Mouse (Mus musculus) midbrain, embryonic 11.5 days (tissue): Measurements from ENCODE around the gene Gatc. TPM values are rescaled to one million over a fixed set of nuclear protein-coding genes. Genes with fewer than 3 reads are reported as not detected.

Experiments used
- ATAC-seq: fragments of 200-750 bp; cut with Nextera tagmentation; 2 replicates; pipeline ENCODE4 v1.8.0; 2017; ENCODE audit warnings: moderate TSS enrichment, moderate library complexity; ENCODE audit not compliant: low FRiP score
- DNase-seq: peaks from one replicate; pipeline ENCODE4 v3.0.0; 2015; ENCODE audit warnings: low spot score; ENCODE audit errors: missing footprints
- H3K27ac ChIP-seq: fragments of 300-500 bp; sonication (generic); 2 replicates; pipeline ENCODE4 v1.5.1; 2014; ENCODE audit warnings: low read depth, low read length
- H3K27me3 ChIP-seq: fragments of 300-500 bp; sonication (generic); 2 replicates; pipeline ENCODE4 v1.6.1; 2014; ENCODE audit warnings: mild to moderate bottlenecking, low read length, moderate library complexity, mixed read lengths; ENCODE audit not compliant: control insufficient read depth, insufficient read depth
- H3K36me3 ChIP-seq: fragments of 300-500 bp; sonication (generic); 2 replicates; pipeline ENCODE4 v1.6.1; 2014; ENCODE audit warnings: mild to moderate bottlenecking, low read length, moderate library complexity, mixed read lengths; ENCODE audit not compliant: control insufficient read depth, insufficient read depth
- H3K4me1 ChIP-seq: fragments of 300-500 bp; sonication (generic); 2 replicates; pipeline ENCODE4 v1.6.1; 2014; ENCODE audit warnings: low read length; ENCODE audit not compliant: control insufficient read depth, insufficient read depth
- H3K4me2 ChIP-seq: fragments of 300-500 bp; sonication (generic); 2 replicates; pipeline ENCODE4 v1.6.1; 2014; ENCODE audit warnings: mild to moderate bottlenecking, moderate library complexity
- H3K4me3 ChIP-seq: fragments of 300-500 bp; sonication (generic); 2 replicates; pipeline ENCODE4 v1.5.1; 2014; ENCODE audit warnings: low read depth, low read length
- H3K9ac ChIP-seq: fragments of 300-500 bp; sonication (generic); 2 replicates; pipeline ENCODE4 v1.6.1; 2014; ENCODE audit warnings: low read length
- H3K9me3 ChIP-seq: fragments of 300-500 bp; sonication (generic); 2 replicates; pipeline ENCODE4 v1.6.1; 2016; ENCODE audit warnings: low read length; ENCODE audit not compliant: control insufficient read depth
- WGBS: fragments of 180-500 bp; shearing (Covaris S2); extraction: QIAGEN DNeasy Blood & Tissue Kit; methylation state at CpG from one replicate; pipeline ENCODE4 v1.1.7; 2014; 5-methylcytosine and 5-hydroxymethylcytosine counted together
- polyA plus RNA-seq: library from polyadenylated mRNA; unstranded; fragments of >200 nt; fragmentation: Nextera tagmentation; extraction: Ambion mirVana; gene quantifications from 2 replicates; pipeline ENCODE4 v1.2.1, GENCODE M21; 2014

Gene Gatc
- polyA plus RNA-seq, 1 experiment from 2014 or later, result 43.5 TPM

- H3K36me3 ChIP-seq, result peaks cover 10% of the 10 kb centered on the region
- peak within 1 kb of the TSS; percentile 87 for H3K4me3 ChIP-seq
- peak; percentile 100 for DNase-seq
- H3K9ac ChIP-seq, result peak within 1 kb of the TSS; percentile 87
- no peaks in the 10 kb centered on the region for H3K9me3 ChIP-seq
- under 1% methylated on average over 64 of the region's 66 CpGs for WGBS
- H3K27ac ChIP-seq, result peak within 1 kb of the TSS; percentile 81
- H3K27me3 ChIP-seq, result no peaks in the 10 kb centered on the region; the same call in 1 of the 2 replicates
- peaks cover 16% of the 10 kb centered on the region for H3K4me1 ChIP-seq
- H3K4me2 ChIP-seq, result peak within 1 kb of the TSS; percentile 72
- peak; percentile 98 for ATAC-seq
These were observed 40.0 kb downstream of the Gatc start, which contains the start of gene Dynll1 for GRCm38 (mm10) chr5:115300792-115301614. TSS of gene Dynll1 (minus strand) at chr5:115300999.

DNA sequence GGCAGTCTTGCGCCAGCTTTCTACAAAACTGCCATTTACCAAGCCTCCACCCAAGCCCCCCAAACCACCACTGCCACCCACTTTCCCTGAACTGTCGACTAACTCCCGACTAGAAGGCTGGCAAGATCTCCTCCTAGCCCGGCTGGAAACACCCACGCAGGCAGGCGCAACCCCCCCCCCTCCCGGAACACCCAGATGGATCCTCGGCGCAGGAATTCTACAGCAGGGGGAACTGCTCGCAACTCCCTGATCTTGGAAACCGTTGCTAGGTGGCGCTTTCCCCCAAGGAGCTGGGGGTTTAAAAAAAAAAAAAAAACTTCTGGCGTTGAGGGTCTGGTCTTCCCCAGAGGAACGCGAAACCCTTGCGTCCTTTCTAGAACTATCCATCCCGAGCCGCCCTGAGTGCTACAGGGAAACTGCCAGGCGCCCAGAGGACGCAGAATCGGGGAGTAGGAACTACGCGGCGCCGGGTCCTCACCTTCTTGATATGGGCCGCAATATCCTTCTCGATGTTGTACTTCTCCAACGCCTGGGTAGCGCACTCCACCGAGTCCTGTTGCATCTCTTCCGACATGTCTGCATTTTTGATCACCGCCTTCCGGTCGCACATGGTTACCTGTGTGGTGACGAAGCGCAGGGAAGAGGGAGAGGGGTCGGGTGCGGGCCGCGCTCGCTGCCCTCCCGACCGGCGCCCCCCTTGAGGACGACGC, 40.8 kb downstream of the Gatc start:
- ATAC-seq, result no peak; the same call in 1 of the 2 replicates
- 1% methylated on average over 44 of the region's 46 CpGs for WGBS
- Histone ChIP-seq H3K27me3 (no peaks in the 10 kb centered on the region; the same call in 1 of the 2 replicates), H3K27ac (peak overlapping the region; percentile 81), H3K4me1 (peaks cover 16% of the 10 kb centered on the region), H3K4me3 (peak overlapping the region; percentile 87), H3K9me3 (no peaks in the 10 kb centered on the region), H3K36me3 (peaks cover 10% of the 10 kb centered on the region), H3K9ac (peak overlapping the region; percentile 87), H3K4me2 (peak overlapping the region; percentile 72)
- DNase-seq, result peak; percentile 95

- H3K4me1 ChIP-seq, result peaks cover 12% of the 10 kb centered on the region
- H3K27ac ChIP-seq, result no peak overlapping the region
- no peak overlapping the region for H3K9ac ChIP-seq
- no peaks in the 10 kb centered on the region for H3K9me3 ChIP-seq
- no peaks in the 10 kb centered on the region for H3K27me3 ChIP-seq
- H3K4me2 ChIP-seq, result no peak overlapping the region
- whole genome bisulfite sequencing, result 89% methylated on average over 10 of the region's 10 CpGs
- ATAC-seq (no peak), DNase-seq (no peak)
- H3K36me3 ChIP-seq, result peaks cover 10% of the 10 kb centered on the region
- no peak overlapping the region for H3K4me3 ChIP-seq
These were observed 44.6 kb downstream of the Gatc start for GRCm38 (mm10) chr5:115296347-115296746.

DNA sequence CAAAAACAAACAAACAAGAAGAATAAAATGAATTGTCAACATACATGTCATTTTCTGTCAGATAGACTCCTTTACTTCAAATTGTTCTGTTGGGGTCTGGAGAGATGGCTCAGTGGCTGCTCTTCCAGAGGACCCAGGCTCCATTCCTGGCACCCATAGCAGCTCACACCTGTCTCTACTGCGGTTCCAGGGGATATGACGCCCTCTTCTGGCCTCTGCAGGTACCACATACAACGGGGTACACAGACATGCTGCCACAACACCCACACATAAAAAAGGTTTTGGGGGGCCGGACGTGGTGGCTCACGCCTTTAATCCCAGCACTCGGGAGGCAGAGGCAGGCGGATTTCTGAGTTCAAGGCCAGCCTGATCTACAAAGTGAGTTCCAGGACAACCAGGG, 46.8 kb downstream of the Gatc start:
- Histone ChIP-seq H3K9ac (no peak overlapping the region), H3K9me3 (no peaks in the 10 kb centered on the region), H3K4me2 (no peak overlapping the region), H3K36me3 (peaks cover 14% of the 10 kb centered on the region), H3K4me3 (no peak overlapping the region), H3K4me1 (peaks cover 5% of the 10 kb centered on the region), H3K27ac (no peak overlapping the region), H3K27me3 (no peaks in the 10 kb centered on the region)
- 90% methylated on average over 8 of the region's 8 CpGs for WGBS
- ATAC-seq, result no peak
- DNase-seq, result no peak

GRCm38 (mm10) chr5:115284735-115285134, 56.2 kb downstream of the Gatc start:
- H3K9ac ChIP-seq, result no peak overlapping the region
- H3K4me2 ChIP-seq, result no peak overlapping the region
- H3K4me1 ChIP-seq, result peaks cover 5% of the 10 kb centered on the region
- no peak overlapping the region for H3K4me3 ChIP-seq
- 93% methylated on average over 3 of the region's 3 CpGs for WGBS
- H3K27ac ChIP-seq, result no peak overlapping the region
- no peak for DNase-seq
- ATAC-seq, result no peak
- H3K9me3 ChIP-seq, result no peaks in the 10 kb centered on the region
- peaks cover 3% of the 10 kb centered on the region for H3K36me3 ChIP-seq
- H3K27me3 ChIP-seq, result no peaks in the 10 kb centered on the region

Other genes starting within 250 kb of the Gatc start
- 23.2 and 26.6 TPM in 2 replicates for gene Gm10401, start 242.9 kb downstream of the Gatc start, polyA plus RNA-seq
- gene Acads, start 221.8 kb downstream of the Gatc start, polyA plus RNA-seq, result 21.6 and 23.5 TPM in 2 replicates
- gene Unc119b, start 206.2 kb downstream of the Gatc start, polyA plus RNA-seq, result 55.1 and 64.6 TPM in 2 replicates
- 30.0 and 37.3 TPM in 2 replicates for gene Mlec, start 183.0 kb downstream of the Gatc start, polyA plus RNA-seq
- 1.1 and 2.3 TPM in 2 replicates for gene Cabp1, start 146.8 kb downstream of the Gatc start, polyA plus RNA-seq
- gene Pop5, start 105.3 kb downstream of the Gatc start, polyA plus RNA-seq, result 91.0 and 98.7 TPM in 2 replicates
- gene Rnf10, start 68.3 kb downstream of the Gatc start, polyA plus RNA-seq, result 84.6 and 85.0 TPM in 2 replicates
- gene Coq5, start 61.5 kb downstream of the Gatc start, polyA plus RNA-seq, result 58.6 and 59.1 TPM in 2 replicates
- 1,577 and 1,606 TPM in 2 replicates for gene Dynll1, start 40.2 kb downstream of the Gatc start, polyA plus RNA-seq
- gene Srsf9, start 14.0 kb downstream of the Gatc start, polyA plus RNA-seq, result 362 and 376 TPM in 2 replicates
- gene Triap1, start within 50 bp of the Gatc start, polyA plus RNA-seq, result 57.7 and 64.7 TPM in 2 replicates
- gene Cox6a1, start 7.8 kb upstream of the Gatc start, polyA plus RNA-seq, result 745 and 840 TPM in 2 replicates
- gene Msi1, start 88.4 kb upstream of the Gatc start, polyA plus RNA-seq, result 199 and 227 TPM in 2 replicates
- gene Pla2g1b, start 125.1 kb upstream of the Gatc start, polyA plus RNA-seq, result not detected in 2 replicates
- gene Sirt4, start 143.5 kb upstream of the Gatc start, polyA plus RNA-seq, result 16.2 and 18.9 TPM in 2 replicates
- gene Pxn, start 165.5 kb upstream of the Gatc start, polyA plus RNA-seq, result 7.3 and 7.7 TPM in 2 replicates
- 1,161 and 1,182 TPM in 2 replicates for gene Rplp0, start 218.3 kb upstream of the Gatc start, polyA plus RNA-seq
- gene Gcn1l1, start 224.1 kb upstream of the Gatc start, polyA plus RNA-seq, result 27.6 and 32.2 TPM in 2 replicates